Mouse (Mus musculus): ENCODE results near the gene Krt8.

DNA sequence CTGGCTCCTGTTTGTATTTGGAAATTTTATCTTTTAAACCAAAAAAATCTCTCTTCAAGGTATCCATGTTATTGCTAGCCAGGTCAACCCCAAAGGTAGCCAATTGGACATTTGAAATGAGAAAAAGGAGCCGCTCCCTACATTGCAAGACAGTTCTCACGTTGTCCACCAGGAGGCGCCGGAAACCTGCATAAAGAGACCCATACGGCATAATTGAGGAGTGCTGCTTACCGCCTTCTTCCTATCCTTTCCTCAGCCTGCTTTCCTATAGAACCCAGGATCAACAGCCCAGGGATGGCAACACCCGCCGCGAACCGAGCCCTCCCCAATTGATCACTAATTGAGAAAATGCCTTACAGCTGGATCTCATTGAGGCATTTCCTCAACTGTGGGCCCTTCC is 16.2 kb downstream of the Krt8 start:
- TF ChIP-seq POLR2A (IDR thresholded peaks at IDR 0.05; ENCODE audit: borderline replicate concordance, insufficient read depth, low read length) (no peak), CTCF (IDR thresholded peaks at IDR 0.05; ENCODE audit: borderline replicate concordance, insufficient read depth, low read depth, low read length) (peak; percentile 88)
